Mouse (Mus musculus) ES-E14 (cell line): ENCODE data around the gene Mbd6. TPM values are rescaled to one million over a fixed set of nuclear protein-coding genes. Genes with fewer than 3 reads are reported as not detected.
"Not testable (repeated sequence)": the region's sequence is repeated elsewhere in the genome, so short reads cannot be mapped to it uniquely, and the experiment has no call there.

Experiments used
- DNase-seq: peaks from one replicate; pipeline ENCODE4 v3.0.0-alpha.2; 2013; ENCODE audit warnings: low read depth, low spot score
- H3K27ac ChIP-seq: 2 replicates; pipeline ENCODE4 v1.5.1; 2012; ENCODE audit warnings: low read depth, mild to moderate bottlenecking, low read length, moderate library complexity, mixed read lengths; ENCODE audit not compliant: poor library complexity, insufficient read depth, severe bottlenecking
- H3K36me3 ChIP-seq: 2 replicates; pipeline ENCODE4 v1.6.1; 2012; ENCODE audit warnings: mild to moderate bottlenecking, low read length, moderate library complexity, mixed read lengths; ENCODE audit not compliant: control insufficient read depth, poor library complexity, insufficient read depth, severe bottlenecking
- H3K4me1 ChIP-seq, 2 experiments: fragments of 150-350 bp in 1 of 2; sonication (generic) in 1 of 2; 2 replicates each; pipeline ENCODE4 v1.6.1; 2012; ENCODE audit warnings: low read length in 2 of 2, mild to moderate bottlenecking in 1 of 2, mixed read lengths in 1 of 2; ENCODE audit not compliant: control insufficient read depth in 2 of 2, insufficient read depth in 2 of 2, poor library complexity in 1 of 2
- H3K4me3 ChIP-seq, 2 experiments: fragments of 150-350 bp in 1 of 2; sonication (generic) in 1 of 2; 2 replicates each; pipeline ENCODE4 v1.5.1; 2012; ENCODE audit warnings: low read length in 2 of 2, low read depth in 1 of 2, mild to moderate bottlenecking in 1 of 2, mixed read lengths in 1 of 2; ENCODE audit not compliant: insufficient read depth in 1 of 2, poor library complexity in 1 of 2, severe bottlenecking in 1 of 2
- H3K9ac ChIP-seq: 2 replicates; pipeline ENCODE4 v1.6.1; 2012; ENCODE audit warnings: low read depth, mild to moderate bottlenecking, low read length, mixed read lengths; ENCODE audit not compliant: poor library complexity, insufficient read depth, severe bottlenecking
- H3K9me3 ChIP-seq: fragments of 150-350 bp; sonication (generic); 2 replicates; pipeline ENCODE4 v1.6.1; 2012; ENCODE audit warnings: low read depth, mild to moderate bottlenecking, low read length; ENCODE audit not compliant: control insufficient read depth, insufficient read depth
- CHD2 ChIP-seq: IDR thresholded peaks from 2 replicates; pipeline ENCODE4 v1.6.1; 2014; ENCODE audit warnings: mild to moderate bottlenecking, low read depth, low read length, inconsistent platforms
- HCFC1 ChIP-seq: IDR thresholded peaks from 2 replicates; pipeline ENCODE4 v1.6.1; 2012; ENCODE audit warnings: low read length, inconsistent platforms, borderline replicate concordance; ENCODE audit not compliant: insufficient read depth
- MAFK ChIP-seq: IDR thresholded peaks from 2 replicates; pipeline ENCODE4 v1.6.1; 2014; ENCODE audit warnings: mild to moderate bottlenecking, low read depth, low read length, inconsistent platforms; ENCODE audit not compliant: insufficient read depth
- ZC3H11A ChIP-seq: IDR thresholded peaks from 2 replicates; pipeline ENCODE4 v1.6.1; 2012; ENCODE audit warnings: low read depth, mild to moderate bottlenecking, inconsistent platforms, low read length, borderline replicate concordance
- ZNF384 ChIP-seq: IDR thresholded peaks from 2 replicates; pipeline ENCODE4 v1.6.1; 2012; ENCODE audit warnings: low read depth, low read length, inconsistent platforms
- in situ Hi-C, 2 experiments: fragments of 600-800 bp; cut with MboI; formaldehyde crosslinking; loops; one replicate each; pipeline ENCODE4 v1.15.1; 2025; ENCODE audit warnings: low sequenced_read_pairs in 2 of 2, inconsistent platforms in 1 of 2; ENCODE audit not compliant: unreplicated experiment in 2 of 2
- total RNA-seq: library from RNA; depleted of rRNA; stranded (reverse); fragments of 300-350 nt; gene quantifications from 2 replicates; pipeline ENCODE4 v1.2.3, GENCODE M21; 2012

Mbd6 gene
- total RNA-seq, 1 experiment = 15.8 TPM

GRCm38 (mm10) chr10:127318009-127318408 lies 29.2 kb upstream of the Mbd6 start:
- Histone ChIP-seq H3K4me1 (peaks cover 0 to 12% of the 10 kb centered on the region in 2 experiments; a peak in 3 of 4 replicates), H3K9ac (no peak overlapping the region), H3K4me3 (no peak overlapping the region), H3K36me3 (no peaks in the 10 kb centered on the region), H3K9me3 (no peaks in the 10 kb centered on the region), H3K27ac (no peak overlapping the region)
- TF ChIP-seq ZC3H11A = no peak
- TF ChIP-seq CHD2 = no peak
- TF ChIP-seq ZNF384 = no peak
- TF ChIP-seq MAFK = no peak
- TF ChIP-seq HCFC1 = no peak
- DNase-seq = no peak
- in situ Hi-C loops = no loop called here

- in situ Hi-C loops = no loop called here
- no peak for TF ChIP-seq HCFC1
- no peak for TF ChIP-seq MAFK
- TF ChIP-seq ZC3H11A = no peak
- TF ChIP-seq CHD2 = no peak
- no peak for TF ChIP-seq ZNF384
- Histone ChIP-seq H3K27ac (no peak overlapping the region), H3K9me3 (no peaks in the 10 kb centered on the region), H3K4me1 (peaks cover 4 to 7% of the 10 kb centered on the region in 2 experiments), H3K9ac (no peak overlapping the region), H3K36me3 (no peaks in the 10 kb centered on the region), H3K4me3 (no peak overlapping the region)
- DNase-seq = no peak
Measured at GRCm38 (mm10) chr10:127317277-127317676, 28.5 kb upstream of the Mbd6 start.

GRCm38 (mm10) chr10:127314950-127315349 lies 26.1 kb upstream of the Mbd6 start:
- H3K36me3 ChIP-seq, in situ Hi-C loops, H3K4me3 ChIP-seq: not testable (repeated sequence)

GRCm38 (mm10) chr10:127313516-127313915 lies 24.7 kb upstream of the Mbd6 start:
- H3K4me1 ChIP-seq, H3K4me3 ChIP-seq, H3K9ac ChIP-seq, DNase-seq, H3K9me3 ChIP-seq, in situ Hi-C loops, H3K27ac ChIP-seq: not testable (repeated sequence)
- H3K36me3 ChIP-seq = peaks cover 12% of the 10 kb centered on the region; the same call in 1 of the 2 replicates

More at GRCm38 (mm10) chr10:127314950-127315349, 26.1 kb upstream of the Mbd6 start:
- H3K4me1 ChIP-seq, H3K27ac ChIP-seq, DNase-seq, H3K9me3 ChIP-seq, H3K9ac ChIP-seq: not testable (repeated sequence)

GRCm38 (mm10) chr10:127312858-127313257 lies 24.0 kb upstream of the Mbd6 start:
- in situ Hi-C loops = no loop called here
- H3K36me3 ChIP-seq = peaks cover 17% of the 10 kb centered on the region
- no peak for TF ChIP-seq CHD2
- no peak for TF ChIP-seq ZNF384
- no peak for TF ChIP-seq ZC3H11A
- no peak for TF ChIP-seq MAFK
- no peak for TF ChIP-seq HCFC1
- no peak overlapping the region for H3K4me3 ChIP-seq
- no peaks in the 10 kb centered on the region for H3K9me3 ChIP-seq
- H3K27ac ChIP-seq = peak overlapping the region; percentile 55; the same call in 1 of the 2 replicates
- peaks cover 2 to 4% of the 10 kb centered on the region in 2 experiments for H3K4me1 ChIP-seq
- no peak for DNase-seq
- no peak overlapping the region for H3K9ac ChIP-seq
